Mouse (Mus musculus): ENCODE results near the gene Nisch. TPM values are rescaled to one million over a fixed set of nuclear protein-coding genes. Genes with fewer than 3 reads are reported as not detected.
A peak's percentile ranks its signal among the peaks of the same experiment; 100 is the strongest.

Gene Nisch
- polyA plus RNA-seq, 1 experiment from 2014 or later = 331 TPM

DNA sequence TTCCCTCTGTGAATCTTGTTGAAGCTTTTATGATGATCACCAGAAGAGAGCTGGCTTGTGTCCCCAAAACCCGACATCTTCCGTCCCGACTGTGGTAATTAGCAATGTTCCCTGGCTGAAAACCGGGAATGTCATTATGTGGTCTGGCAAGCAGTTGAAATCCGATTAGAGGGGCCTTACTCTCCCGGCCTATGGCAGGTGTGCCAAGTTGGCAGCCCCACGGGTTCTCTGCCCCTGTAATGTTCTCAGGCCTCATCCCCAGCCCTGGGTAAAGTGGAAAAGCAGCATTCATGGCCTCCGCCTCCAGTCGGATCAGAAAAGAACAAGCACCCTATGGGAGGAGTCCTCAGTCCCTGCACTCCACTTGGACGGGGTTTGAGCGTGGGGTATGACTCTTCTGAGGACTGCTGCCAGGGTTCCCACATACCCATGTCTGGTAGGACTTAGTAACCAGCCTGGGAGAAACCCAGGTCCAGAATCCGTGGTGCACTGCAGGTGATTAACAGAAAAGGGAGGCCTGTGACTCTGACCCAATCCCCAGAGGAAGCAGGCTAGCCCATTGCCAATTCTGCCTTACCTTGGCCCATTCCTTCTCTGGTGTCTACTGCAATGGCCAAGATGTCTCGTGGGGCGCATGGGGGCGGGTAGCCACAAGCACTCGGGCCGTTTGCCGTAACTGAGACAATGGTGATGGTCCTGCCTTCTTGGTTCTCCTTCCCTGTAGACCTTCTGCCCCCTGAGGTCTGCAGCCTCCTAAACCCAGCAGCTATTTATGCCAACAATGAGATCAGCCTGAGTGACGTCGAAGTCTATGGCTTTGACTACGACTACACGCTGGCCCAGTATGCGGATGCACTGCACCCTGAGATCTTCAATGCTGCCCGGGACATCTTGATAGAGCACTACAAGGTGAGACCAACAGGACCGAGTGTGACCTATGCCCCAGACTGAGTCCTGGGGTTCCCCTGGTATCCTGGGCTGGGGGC, 82.4 kb downstream of the Nisch start:
- peaks cover 36% of the 10 kb centered on the region for H3K4me1 ChIP-seq (ENCODE audit: control insufficient read depth, insufficient read depth, low read length)
- no peaks in the 10 kb centered on the region for H3K9me3 ChIP-seq (replicated peaks; ENCODE audit: control insufficient read depth, low read length)
- no peak overlapping the region for H3K4me3 ChIP-seq (ENCODE audit: low read length)
- peak overlapping the region; percentile 0; the same call in 1 of the 2 replicates for H3K27ac ChIP-seq (ENCODE audit: low read length)
- no peaks in the 10 kb centered on the region for H3K27me3 ChIP-seq (ENCODE audit: control insufficient read depth, insufficient read depth, low read length)
- H3K4me2 ChIP-seq (ENCODE audit: low read depth, low read length) = no peak overlapping the region; the same call in 1 of the 2 replicates
- ATAC-seq (replicated peaks; ENCODE audit: extremely low read depth, insufficient read depth, low FRiP score) = no peak
- WGBS = 79% methylated on average over 25 of the region's 25 CpGs
- H3K9ac ChIP-seq (ENCODE audit: low read length) = no peak overlapping the region
- peaks cover 40% of the 10 kb centered on the region for H3K36me3 ChIP-seq (ENCODE audit: control insufficient read depth, insufficient read depth)

- no peaks in the 10 kb centered on the region for H3K27me3 ChIP-seq (ENCODE audit: control insufficient read depth, insufficient read depth, low read length)
- H3K27ac ChIP-seq (ENCODE audit: low read length) = peak overlapping the region; percentile 40
- ATAC-seq (replicated peaks; ENCODE audit: extremely low read depth, insufficient read depth, low FRiP score) = no peak
- peak overlapping the region; percentile 33; the same call in 1 of the 2 replicates for H3K9ac ChIP-seq (ENCODE audit: low read length)
- WGBS = 54% methylated on average over 11 of the region's 11 CpGs
- no peak overlapping the region for H3K4me3 ChIP-seq (ENCODE audit: low read length)
- H3K4me1 ChIP-seq (ENCODE audit: control insufficient read depth, insufficient read depth, low read length) = peaks cover 34% of the 10 kb centered on the region
- no peaks in the 10 kb centered on the region for H3K9me3 ChIP-seq (replicated peaks; ENCODE audit: control insufficient read depth, low read length)
- H3K4me2 ChIP-seq (ENCODE audit: low read depth, low read length) = peak overlapping the region; percentile 78
- H3K36me3 ChIP-seq (ENCODE audit: control insufficient read depth, insufficient read depth) = peaks cover 29% of the 10 kb centered on the region
Measured at GRCm38 (mm10) chr14:31133023-31133665, 83.6 kb downstream of the Nisch start.

- H3K4me2 ChIP-seq (ENCODE audit: low read depth, low read length) = peak overlapping the region; percentile 78
- H3K27me3 ChIP-seq (ENCODE audit: control insufficient read depth, insufficient read depth, low read length) = no peaks in the 10 kb centered on the region
- H3K27ac ChIP-seq (ENCODE audit: low read length) = peak overlapping the region; percentile 40
- no peak for ATAC-seq (replicated peaks; ENCODE audit: extremely low read depth, insufficient read depth, low FRiP score)
- H3K9me3 ChIP-seq (replicated peaks; ENCODE audit: control insufficient read depth, low read length) = no peaks in the 10 kb centered on the region
- peak overlapping the region; percentile 45 for H3K9ac ChIP-seq (ENCODE audit: low read length)
- H3K4me3 ChIP-seq (ENCODE audit: low read length) = peak overlapping the region; percentile 71; the same call in 1 of the 2 replicates
- H3K4me1 ChIP-seq (ENCODE audit: control insufficient read depth, insufficient read depth, low read length) = peaks cover 34% of the 10 kb centered on the region
- WGBS = 81% methylated on average over 7 of the region's 7 CpGs
- peaks cover 27% of the 10 kb centered on the region for H3K36me3 ChIP-seq (ENCODE audit: control insufficient read depth, insufficient read depth)
Measured at GRCm38 (mm10) chr14:31132491-31132975, 84.2 kb downstream of the Nisch start.

DNA sequence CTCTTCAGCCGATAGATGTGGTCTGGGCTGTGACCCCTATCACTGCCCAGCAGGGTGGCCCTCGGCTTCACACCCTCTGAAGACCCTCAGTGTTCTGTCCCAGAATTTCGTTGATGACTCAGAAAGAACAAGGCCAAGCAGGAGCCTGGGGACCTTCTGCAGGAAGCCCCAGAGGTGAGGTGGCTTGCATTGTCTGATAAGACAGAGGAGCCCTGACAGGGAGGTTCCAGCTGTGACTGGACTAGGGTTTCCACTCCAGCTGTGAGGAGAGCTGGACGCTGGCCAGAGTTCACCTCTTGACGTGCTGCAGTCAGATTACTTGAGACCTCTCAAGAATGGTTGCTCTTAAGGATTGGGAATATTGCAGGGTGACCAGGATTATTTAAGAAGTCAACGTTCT, 84.7 kb downstream of the Nisch start:
- Histone ChIP-seq H3K4me2 (ENCODE audit: low read depth, low read length) (peak overlapping the region; percentile 78), H3K36me3 (ENCODE audit: control insufficient read depth, insufficient read depth) (peaks cover 22% of the 10 kb centered on the region), H3K4me1 (ENCODE audit: control insufficient read depth, insufficient read depth, low read length) (peaks cover 39% of the 10 kb centered on the region), H3K27ac (ENCODE audit: low read length) (peak overlapping the region; percentile 76; the same call in 1 of the 2 replicates), H3K9ac (ENCODE audit: low read length) (peak overlapping the region; percentile 86), H3K9me3 (replicated peaks; ENCODE audit: control insufficient read depth, low read length) (no peaks in the 10 kb centered on the region), H3K4me3 (ENCODE audit: low read length) (peak overlapping the region; percentile 71), H3K27me3 (ENCODE audit: control insufficient read depth, insufficient read depth, low read length) (no peaks in the 10 kb centered on the region)
- 6% methylated on average over 6 of the region's 6 CpGs for WGBS
- no peak for ATAC-seq (replicated peaks; ENCODE audit: extremely low read depth, insufficient read depth, low FRiP score)

GRCm38 (mm10) chr14:31131272-31131821, 85.4 kb downstream of the Nisch start:
- Histone ChIP-seq H3K27ac (ENCODE audit: low read length) (peak overlapping the region; percentile 76), H3K4me3 (ENCODE audit: low read length) (peak overlapping the region; percentile 71), H3K36me3 (ENCODE audit: control insufficient read depth, insufficient read depth) (peaks cover 15% of the 10 kb centered on the region), H3K9ac (ENCODE audit: low read length) (peak overlapping the region; percentile 86), H3K4me1 (ENCODE audit: control insufficient read depth, insufficient read depth, low read length) (peaks cover 43% of the 10 kb centered on the region), H3K27me3 (ENCODE audit: control insufficient read depth, insufficient read depth, low read length) (no peaks in the 10 kb centered on the region), H3K4me2 (ENCODE audit: low read depth, low read length) (peak overlapping the region; percentile 78), H3K9me3 (replicated peaks; ENCODE audit: control insufficient read depth, low read length) (no peaks in the 10 kb centered on the region)
- WGBS = under 1% methylated on average over 42 of the region's 43 CpGs
- ATAC-seq (replicated peaks; ENCODE audit: extremely low read depth, insufficient read depth, low FRiP score) = no peak

DNA sequence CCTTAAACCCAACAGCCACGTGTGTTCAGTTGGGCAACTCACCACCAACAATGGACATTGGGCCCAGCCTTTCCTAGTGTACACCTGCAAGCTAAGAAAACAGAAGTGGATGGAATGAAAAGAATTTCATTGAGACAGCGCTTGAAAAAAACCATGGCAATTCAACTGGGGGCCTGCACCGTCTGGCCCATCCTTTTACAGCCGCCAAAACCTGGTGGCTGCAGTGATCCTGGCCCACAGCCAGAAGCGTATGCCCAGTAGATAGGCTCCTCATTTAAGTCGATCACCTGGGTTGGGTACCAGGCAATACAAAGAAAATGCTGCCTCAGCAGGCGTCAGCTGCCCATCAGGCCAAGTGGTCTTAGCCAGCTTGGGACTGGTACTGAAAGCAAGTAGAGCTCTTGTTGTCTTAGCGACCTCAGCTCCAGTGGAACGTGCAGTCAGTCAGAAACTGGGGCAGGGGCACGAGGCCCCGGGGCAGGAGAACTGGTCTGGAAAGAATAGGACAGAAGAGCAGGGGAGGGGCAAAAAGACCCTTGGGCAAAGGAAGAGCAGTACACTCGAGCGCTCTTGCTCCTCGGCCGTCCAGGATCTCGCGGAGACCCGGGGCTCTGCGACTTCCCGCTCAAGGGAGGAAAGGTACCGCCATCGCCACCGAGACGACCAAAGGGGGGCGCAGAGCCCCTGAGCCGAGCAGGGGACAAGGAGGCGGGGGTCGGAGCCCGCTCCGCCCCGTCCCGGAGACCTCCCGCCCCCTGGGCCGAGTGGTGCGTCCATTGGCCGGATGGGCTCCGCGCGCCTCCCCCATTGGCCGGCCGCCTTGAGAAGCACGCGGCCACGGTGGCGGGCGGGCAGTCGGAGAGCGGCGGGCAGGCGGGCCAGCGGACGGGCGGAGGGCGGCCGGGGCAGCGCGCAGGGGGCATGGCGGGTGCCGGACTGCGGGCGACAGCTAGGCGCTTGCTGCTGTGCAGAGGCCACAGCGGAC, 86.2 kb downstream of the Nisch start, which contains the start of gene Nt5dc2:
Nt5dc2 (plus strand) TSS at position 818 of the 985 bp plus-strand sequence.
- H3K27me3 ChIP-seq (ENCODE audit: control insufficient read depth, insufficient read depth, low read length) = no peaks in the 10 kb centered on the region
- peak within 1 kb of the TSS; percentile 78 for H3K4me2 ChIP-seq (ENCODE audit: low read depth, low read length)
- H3K9me3 ChIP-seq (replicated peaks; ENCODE audit: control insufficient read depth, low read length) = no peaks in the 10 kb centered on the region
- peaks cover 50% of the 10 kb centered on the region for H3K4me1 ChIP-seq (ENCODE audit: control insufficient read depth, insufficient read depth, low read length)
- ATAC-seq (replicated peaks; ENCODE audit: extremely low read depth, insufficient read depth, low FRiP score) = peak; percentile 77
- peak within 1 kb of the TSS; percentile 83 for H3K27ac ChIP-seq (ENCODE audit: low read length)
- peaks cover 7% of the 10 kb centered on the region for H3K36me3 ChIP-seq (ENCODE audit: control insufficient read depth, insufficient read depth)
- H3K4me3 ChIP-seq (ENCODE audit: low read length) = peak within 1 kb of the TSS; percentile 71
- WGBS = 3% methylated on average over 45 of the region's 63 CpGs
- peak within 1 kb of the TSS; percentile 86 for H3K9ac ChIP-seq (ENCODE audit: low read length)

- peaks cover 58% of the 10 kb centered on the region for H3K4me1 ChIP-seq (ENCODE audit: control insufficient read depth, insufficient read depth, low read length)
- 63% methylated on average over 15 of the region's 15 CpGs for WGBS
- H3K27me3 ChIP-seq (ENCODE audit: control insufficient read depth, insufficient read depth, low read length) = no peaks in the 10 kb centered on the region
- peak overlapping the region; percentile 36 for H3K4me3 ChIP-seq (ENCODE audit: low read length)
- peak overlapping the region; percentile 37 for H3K9ac ChIP-seq (ENCODE audit: low read length)
- no peaks in the 10 kb centered on the region for H3K9me3 ChIP-seq (replicated peaks; ENCODE audit: control insufficient read depth, low read length)
- peak overlapping the region; percentile 83 for H3K27ac ChIP-seq (ENCODE audit: low read length)
- ATAC-seq (replicated peaks; ENCODE audit: extremely low read depth, insufficient read depth, low FRiP score) = no peak
- peak overlapping the region; percentile 78 for H3K4me2 ChIP-seq (ENCODE audit: low read depth, low read length)
- peaks cover 3% of the 10 kb centered on the region; the same call in 1 of the 2 replicates for H3K36me3 ChIP-seq (ENCODE audit: control insufficient read depth, insufficient read depth)
Measured at GRCm38 (mm10) chr14:31129326-31130235, 87.2 kb downstream of the Nisch start.
